Mouse (Mus musculus) CH12.LX (cell line): ENCODE results near the gene Bcar1. TPM values are rescaled to one million over a fixed set of nuclear protein-coding genes. Genes with fewer than 3 reads are reported as not detected.
A peak's percentile ranks its signal among the peaks of the same experiment; 100 is the strongest.

Experiments
- DNase-seq: peaks from one replicate; pipeline ENCODE4 v3.0.0-alpha.2; 2013; ENCODE audit errors: extremely low read depth
- H3K27ac ChIP-seq: 2 replicates; pipeline ENCODE4 v1.5.1; 2012; ENCODE audit warnings: low read depth, mild to moderate bottlenecking, control low read depth, moderate library complexity; ENCODE audit not compliant: insufficient read depth
- H3K27me3 ChIP-seq: replicated peaks from 2 replicates; pipeline ENCODE3; 2012; ENCODE audit warnings: inconsistent platforms
- H3K36me3 ChIP-seq, 2 experiments: replicated peaks in 1 of 2; 2 replicates each; pipeline versions ENCODE3 to v1.6.1; 2012; ENCODE audit warnings: inconsistent platforms in 1 of 2, low read length in 1 of 2, mild to moderate bottlenecking in 1 of 2, mixed read lengths in 1 of 2, moderate library complexity in 1 of 2; ENCODE audit not compliant: control insufficient read depth in 1 of 2, insufficient read depth in 1 of 2
- H3K4me1 ChIP-seq, 2 experiments: 2 replicates each; pipeline ENCODE4 v1.6.1; 2012; ENCODE audit warnings: inconsistent platforms in 1 of 2, moderate library complexity in 1 of 2; ENCODE audit not compliant: insufficient read depth in 2 of 2, control insufficient read depth in 1 of 2
- H3K4me2 ChIP-seq: 2 replicates; pipeline ENCODE4 v1.6.1; 2012; ENCODE audit warnings: low read depth, mild to moderate bottlenecking, control low read depth; ENCODE audit not compliant: poor library complexity, insufficient read depth, severe bottlenecking
- H3K4me3 ChIP-seq, 3 experiments: fragments of 150-350 bp in 1 of 3; sonication (generic) in 1 of 3; replicated peaks in 1 of 3; 2 replicates each; pipeline versions ENCODE3 to v1.5.1; 2011 to 2012; ENCODE audit warnings: low read depth in 2 of 3, low read length in 2 of 3, mild to moderate bottlenecking in 2 of 3, moderate library complexity in 2 of 3, control low read depth in 1 of 3, improper control_type of control experiment in 1 of 3, inconsistent platforms in 1 of 3, mixed read lengths in 1 of 3; ENCODE audit not compliant: poor library complexity in 1 of 3
- H3K79me2 ChIP-seq: replicated peaks from 2 replicates; pipeline ENCODE4 v1.6.1; 2012; ENCODE audit warnings: mild to moderate bottlenecking, moderate library complexity; ENCODE audit not compliant: control insufficient read depth, poor library complexity, insufficient read depth, severe bottlenecking; ENCODE audit errors: extremely low read depth
- H3K9ac ChIP-seq: 2 replicates; pipeline ENCODE4 v1.6.1; 2012; ENCODE audit warnings: low read depth, mild to moderate bottlenecking, control low read depth, moderate library complexity; ENCODE audit not compliant: insufficient read depth
- H3K9me3 ChIP-seq: replicated peaks from 2 replicates; pipeline ENCODE3; 2012; ENCODE audit warnings: low read length, inconsistent platforms, mixed read lengths
- BHLHE40 ChIP-seq: IDR thresholded peaks from 2 replicates; pipeline ENCODE4 v1.6.1; 2011; ENCODE audit warnings: mild to moderate bottlenecking, low read depth, low read length, improper control_type of control experiment
- CTCF ChIP-seq, 2 experiments: IDR thresholded peaks in 1 of 2; conservative IDR thresholded peaks in 1 of 2; 2 replicates each; pipeline ENCODE4 v1.5.1; 2011 to 2012; ENCODE audit warnings: low read depth in 2 of 2, low read length in 2 of 2, improper control_type of control experiment in 1 of 2, inconsistent platforms in 1 of 2, mild to moderate bottlenecking in 1 of 2, moderate library complexity in 1 of 2
- MXI1 ChIP-seq: IDR thresholded peaks from 2 replicates; pipeline ENCODE4 v1.6.1; 2011; ENCODE audit warnings: mild to moderate bottlenecking, low read depth, low read length, improper control_type of control experiment
- POLR2A ChIP-seq: IDR thresholded peaks from 2 replicates; pipeline ENCODE4 v1.6.1; 2011; ENCODE audit warnings: low read depth, mild to moderate bottlenecking, improper control_type of control experiment, low read length
- TBP ChIP-seq: conservative IDR thresholded peaks from 2 replicates; pipeline ENCODE4 v1.6.1; 2011; ENCODE audit warnings: low read depth, low read length, improper control_type of control experiment
- USF2 ChIP-seq: conservative IDR thresholded peaks from 2 replicates; pipeline ENCODE4 v1.6.1; 2011; ENCODE audit warnings: low read depth, low read length, improper control_type of control experiment
- ZNF384 ChIP-seq: IDR thresholded peaks from 2 replicates; pipeline ENCODE4 v1.6.1; 2012; ENCODE audit warnings: low read depth, low read length, improper control_type of control experiment, inconsistent platforms
- dilution Hi-C: fragments of 300-500 bp; cut with MboI; formaldehyde crosslinking; loops from 2 replicates; pipeline ENCODE4 v1.14.3; 2020; ENCODE audit warnings: low sequenced_read_pairs; ENCODE audit not compliant: extremely low pct_unique_long_range_greater_than_20kb, extremely low pct_ligation_motif_present
- in situ Hi-C: fragments of 300-500 bp; cut with MboI; formaldehyde crosslinking; loops from 3 replicates; pipeline ENCODE4 v1.14.3; 2019; ENCODE audit warnings: low sequenced_read_pairs, low pct_ligation_motif_present, low pct_unique_long_range_greater_than_20kb, mixed read lengths
- polyA plus RNA-seq: library from polyadenylated mRNA; unstranded; fragments of >175 nt; gene quantifications from 2 replicates; pipeline ENCODE4 v1.2.1, GENCODE M21; 2012; ENCODE audit warnings: low read depth; ENCODE audit not compliant: insufficient read length
- total RNA-seq, 2 experiments: library from RNA; depleted of rRNA; stranded (reverse); fragments of 300-350 nt in 1 of 2; fragments of >200 nt in 1 of 2; gene quantifications; 2 replicates each; pipeline ENCODE4 v1.2.3; 2012 to 2014

The Bcar1 gene
- total and polyA plus RNA-seq, 3 experiments: 0.97 to 2.1 (median 1.2) TPM

GRCm38 (mm10) chr8:111735791-111736190, 7.8 kb downstream of the Bcar1 start:
- Histone ChIP-seq H3K27me3 (peaks cover 94% of the 10 kb centered on the region), H3K36me3 (no peaks in the 10 kb centered on the region), H3K79me2 (no peaks in the 10 kb centered on the region), H3K9me3 (peaks cover 3% of the 10 kb centered on the region)
- dilution Hi-C loops: no loop called here
- DNase-seq: no peak
- TF ChIP-seq BHLHE40 (no peak), MXI1 (no peak), USF2 (no peak)
- TF ChIP-seq, all 38 proteins: peak for 0
- no peak overlapping the region for H3K4me2 ChIP-seq
- H3K27ac ChIP-seq: no peak overlapping the region
- in situ Hi-C loops: loop anchor here (10.0 kb wide), 1 partner anchor 99 kb away; no protein-coding TSS in a partner anchor
- no peak overlapping the region for H3K4me3 ChIP-seq
- H3K4me1 ChIP-seq: peaks cover 7 to 10% of the 10 kb centered on the region in 2 experiments; a peak in 3 of 4 replicates
- H3K9ac ChIP-seq: no peak overlapping the region

DNA sequence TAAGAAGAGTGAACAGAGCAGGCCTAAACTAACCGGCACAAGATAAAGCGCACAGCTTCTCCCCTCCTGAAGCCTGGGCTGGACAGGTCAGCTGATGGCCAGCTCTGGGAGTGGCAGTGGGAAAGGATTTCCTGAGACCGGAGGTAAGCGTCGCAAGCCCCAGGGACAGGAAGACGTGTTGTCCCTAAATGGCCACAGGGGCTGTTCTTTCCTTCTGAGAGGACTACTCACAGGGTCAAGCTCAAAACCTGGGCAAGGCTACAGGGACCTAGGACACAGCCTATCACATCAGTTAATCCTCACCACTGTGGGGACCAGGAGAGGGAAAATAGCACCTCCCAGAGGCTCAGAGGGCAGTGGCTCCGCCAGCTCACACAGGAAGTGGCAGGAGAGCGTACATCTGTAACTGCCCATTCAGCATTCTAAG, 8.3 kb downstream of the Bcar1 start:
- H3K4me1 ChIP-seq: peaks cover 7 to 10% of the 10 kb centered on the region in 2 experiments; a peak in 3 of 4 replicates
- no peak for DNase-seq
- in situ Hi-C loops: loop anchor here (10.0 kb wide), 1 partner anchor 99 kb away; no protein-coding TSS in a partner anchor
- peaks cover 94% of the 10 kb centered on the region for H3K27me3 ChIP-seq
- H3K79me2 ChIP-seq: no peaks in the 10 kb centered on the region
- no peaks in the 10 kb centered on the region for H3K36me3 ChIP-seq
- H3K4me2 ChIP-seq: no peak overlapping the region
- peak in 1 of 2 experiments; percentile 26; a peak in 1 of 4 replicates for TF ChIP-seq CTCF (conservative IDR thresholded peaks at IDR 0.05 in 1 of 2, IDR thresholded peaks at IDR 0.05 in 1 of 2; ENCODE audit: low read depth in 2 of 2, low read length in 2 of 2)
- TF ChIP-seq USF2: no peak
- peaks cover 3% of the 10 kb centered on the region for H3K9me3 ChIP-seq
- H3K9ac ChIP-seq: no peak overlapping the region
- dilution Hi-C loops: no loop called here
- H3K4me3 ChIP-seq: no peak overlapping the region
- no peak overlapping the region for H3K27ac ChIP-seq

GRCm38 (mm10) chr8:111734244-111734960, 9.2 kb downstream of the Bcar1 start:
- Histone ChIP-seq H3K9me3 (no peaks in the 10 kb centered on the region), H3K4me2 (no peak overlapping the region), H3K27ac (no peak overlapping the region), H3K36me3 (no peaks in the 10 kb centered on the region), H3K79me2 (no peaks in the 10 kb centered on the region), H3K27me3 (peaks cover 94% of the 10 kb centered on the region), H3K4me1 (peaks cover 7 to 10% of the 10 kb centered on the region in 2 experiments; a peak in 3 of 4 replicates), H3K9ac (no peak overlapping the region), H3K4me3 (no peak overlapping the region)
- dilution Hi-C loops (no loop called here), in situ Hi-C loops (loop anchor here (10.0 kb wide), 1 partner anchor 100 kb away; no protein-coding TSS in a partner anchor)
- no peak for DNase-seq
- TF ChIP-seq ZNF384: no peak
- TF ChIP-seq POLR2A: no peak
- no peak for TF ChIP-seq TBP
